Mouse (Mus musculus) thymus, postnatal 25 days (tissue): ENCODE measurements around the gene Ankrd13b.

ENCODE experiments used
- DNase-seq: peaks from one replicate; pipeline ENCODE4 v3.0.0; 2022

The Ankrd13b gene

GRCm38 (mm10) chr11:77491502-77492291 is 2.2 kb upstream of the Ankrd13b start:
- DNase-seq = peak; percentile 40

GRCm38 (mm10) chr11:77491123-77491501 is 1.6 kb upstream of the Ankrd13b start:
- DNase-seq = peak; percentile 96

- DNase-seq = no peak
These were observed 973 bp upstream of the Ankrd13b start for GRCm38 (mm10) chr11:77490451-77490850.

- peak; percentile 46 for DNase-seq
These were observed 502 bp downstream of the Ankrd13b start for GRCm38 (mm10) chr11:77488771-77489581.

GRCm38 (mm10) chr11:77486798-77487197 is 2.7 kb downstream of the Ankrd13b start:
- no peak for DNase-seq

- no peak for DNase-seq
These were observed 4.2 kb downstream of the Ankrd13b start for GRCm38 (mm10) chr11:77485229-77485628.

- peak; percentile 78 for DNase-seq
These were observed 5.8 kb downstream of the Ankrd13b start for GRCm38 (mm10) chr11:77483510-77484255.

GRCm38 (mm10) chr11:77483043-77483442 is 6.4 kb downstream of the Ankrd13b start:
- no peak for DNase-seq

- DNase-seq = no peak
These were observed 12.6 kb downstream of the Ankrd13b start for GRCm38 (mm10) chr11:77476895-77477294.

GRCm38 (mm10) chr11:77476216-77476615 is 13.3 kb downstream of the Ankrd13b start:
- no peak for DNase-seq

- no peak for DNase-seq
These were observed 16.7 kb downstream of the Ankrd13b start for GRCm38 (mm10) chr11:77472775-77473174.

GRCm38 (mm10) chr11:77471407-77471806 is 18.1 kb downstream of the Ankrd13b start:
- DNase-seq = no peak

GRCm38 (mm10) chr11:77468397-77468796 is 21.1 kb downstream of the Ankrd13b start:
- no peak for DNase-seq

- DNase-seq = peak; percentile 88
These were observed 21.7 kb downstream of the Ankrd13b start for GRCm38 (mm10) chr11:77467784-77468183.

- peak; percentile 93 for DNase-seq
These were observed 22.3 kb downstream of the Ankrd13b start for GRCm38 (mm10) chr11:77467157-77467556.

GRCm38 (mm10) chr11:77466544-77466943 is 22.9 kb downstream of the Ankrd13b start:
- no peak for DNase-seq

GRCm38 (mm10) chr11:77465111-77465510 is 24.4 kb downstream of the Ankrd13b start:
- no peak for DNase-seq

- no peak for DNase-seq
These were observed 24.8 kb downstream of the Ankrd13b start for GRCm38 (mm10) chr11:77464684-77465083.

GRCm38 (mm10) chr11:77463786-77464185 is 25.7 kb downstream of the Ankrd13b start:
- DNase-seq = no peak

GRCm38 (mm10) chr11:77463101-77463445 is 26.4 kb downstream of the Ankrd13b start:
- DNase-seq = no peak

- no peak for DNase-seq
These were observed 27.0 kb downstream of the Ankrd13b start, which contains the start of gene Coro6 for GRCm38 (mm10) chr11:77462283-77463100. Gene Coro6 (plus strand): TSS chr11:77462411.

GRCm38 (mm10) chr11:77461856-77462255 is 27.6 kb downstream of the Ankrd13b start:
- no peak for DNase-seq
